Mouse (Mus musculus) brain, embryonic 14.5 days (tissue): Measurements from ENCODE around the gene Ier5l.

ENCODE experiments used
- CTCF ChIP-seq: fragments of 200-500 bp; IDR thresholded peaks from 2 replicates; pipeline ENCODE4 v1.5.1; 2012; ENCODE audit warnings: inconsistent platforms, mild to moderate bottlenecking, moderate library complexity, borderline replicate concordance; ENCODE audit not compliant: insufficient read depth, insufficient read length; ENCODE audit errors: extremely low read depth
- POLR2A ChIP-seq: fragments of 200-500 bp; IDR thresholded peaks from 2 replicates; pipeline ENCODE4 v1.6.1; 2012; ENCODE audit warnings: mild to moderate bottlenecking, inconsistent platforms, borderline replicate concordance; ENCODE audit not compliant: poor library complexity, insufficient read depth, insufficient read length, severe bottlenecking; ENCODE audit errors: extremely low read depth

DNA sequence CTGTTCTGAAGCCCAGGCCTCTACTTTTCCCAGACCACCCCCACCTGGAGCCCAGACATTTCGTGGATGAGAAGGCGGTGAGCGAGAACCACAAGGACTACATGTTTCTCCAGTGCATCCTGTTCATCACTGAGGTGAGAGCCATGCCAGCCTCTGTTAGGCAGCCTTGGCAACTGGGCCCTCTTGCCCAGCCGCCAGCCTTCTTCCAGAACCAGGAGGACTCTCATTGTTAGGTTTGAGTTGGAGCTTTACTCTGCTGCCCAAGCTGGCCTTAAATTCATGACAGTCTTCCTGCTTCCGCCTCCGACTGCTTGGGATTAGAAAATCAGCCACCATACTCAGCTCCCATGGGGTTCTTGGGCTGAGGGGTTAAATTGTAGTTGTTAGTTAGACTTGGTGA lies 34.4 kb downstream of the Ier5l start:
- TF ChIP-seq POLR2A (no peak), CTCF (no peak)
